Mouse (Mus musculus): Measurements from ENCODE around the gene Dynlt1f. TPM values are rescaled to one million over a fixed set of nuclear protein-coding genes. Genes with fewer than 3 reads are reported as not detected.
A peak's percentile ranks its signal among the peaks of the same experiment; 100 is the strongest.
"Not testable (repeated sequence)": the region's sequence is repeated elsewhere in the genome, so short reads cannot be mapped to it uniquely, and the experiment has no call there.

The Dynlt1f gene
- total RNA-seq (2021): 10 to 100 TPM; 56.5 to 62.7 TPM
- long read RNA-seq, experiment 1, transcript Dynlt1f-201 (5 exons, 771 nt): major isoform, 5 of 13 reads
- long read RNA-seq, experiment 1, partial matches to known transcripts: 5 of 13 reads
- long read RNA-seq, experiment 1, other reads (novel, unspliced or antisense): 3 of 13 reads
- long read RNA-seq, experiment 2, transcript Dynlt1f-201 (5 exons, 771 nt): major isoform, 7 of 8 reads
- long read RNA-seq, experiment 2, partial matches to known transcripts: 0 of 8 reads
- long read RNA-seq, experiment 2, other reads (novel, unspliced or antisense): 1 of 8 reads

DNA sequence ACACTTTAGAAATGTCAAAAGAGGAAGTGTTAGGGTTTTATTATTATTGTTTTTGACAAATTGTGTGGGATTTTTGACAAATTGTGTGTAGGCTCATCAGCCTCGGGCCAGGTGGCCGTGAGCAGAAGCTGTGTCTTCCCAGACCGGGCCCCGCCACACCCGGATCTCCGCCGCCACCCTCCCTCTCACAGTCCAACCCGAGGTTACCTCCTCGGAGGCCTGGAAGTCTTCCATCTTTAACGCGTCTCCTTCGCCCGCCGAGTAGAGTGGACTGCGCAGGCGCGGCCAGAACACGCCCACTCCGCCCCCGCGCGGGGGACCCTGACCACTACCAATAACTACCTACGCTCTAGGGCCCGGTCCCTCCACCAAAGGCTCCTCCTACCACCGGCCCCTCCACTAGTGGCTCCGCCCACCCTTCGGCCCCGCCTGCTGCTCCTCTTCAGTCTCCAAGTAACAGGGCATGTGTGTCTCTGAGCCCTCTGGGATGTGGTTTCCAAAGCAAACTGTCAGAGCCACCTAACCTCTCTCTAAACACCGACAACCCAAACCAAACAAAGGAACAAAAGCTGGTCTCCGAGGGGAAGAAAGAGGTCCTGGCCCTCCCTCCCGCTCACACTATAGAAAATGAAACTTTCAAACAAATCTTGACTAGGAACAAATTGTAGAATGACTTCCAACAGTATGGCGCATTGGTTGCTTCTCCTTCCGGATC, at the start of gene Dynlt1f:
Gene Dynlt1f (minus strand): TSS at position 334 of the 715 bp plus-strand sequence.
- intact Hi-C loops (cut with DNase I; ENCODE audit: low total_unique reads): not testable (repeated sequence)

DNA sequence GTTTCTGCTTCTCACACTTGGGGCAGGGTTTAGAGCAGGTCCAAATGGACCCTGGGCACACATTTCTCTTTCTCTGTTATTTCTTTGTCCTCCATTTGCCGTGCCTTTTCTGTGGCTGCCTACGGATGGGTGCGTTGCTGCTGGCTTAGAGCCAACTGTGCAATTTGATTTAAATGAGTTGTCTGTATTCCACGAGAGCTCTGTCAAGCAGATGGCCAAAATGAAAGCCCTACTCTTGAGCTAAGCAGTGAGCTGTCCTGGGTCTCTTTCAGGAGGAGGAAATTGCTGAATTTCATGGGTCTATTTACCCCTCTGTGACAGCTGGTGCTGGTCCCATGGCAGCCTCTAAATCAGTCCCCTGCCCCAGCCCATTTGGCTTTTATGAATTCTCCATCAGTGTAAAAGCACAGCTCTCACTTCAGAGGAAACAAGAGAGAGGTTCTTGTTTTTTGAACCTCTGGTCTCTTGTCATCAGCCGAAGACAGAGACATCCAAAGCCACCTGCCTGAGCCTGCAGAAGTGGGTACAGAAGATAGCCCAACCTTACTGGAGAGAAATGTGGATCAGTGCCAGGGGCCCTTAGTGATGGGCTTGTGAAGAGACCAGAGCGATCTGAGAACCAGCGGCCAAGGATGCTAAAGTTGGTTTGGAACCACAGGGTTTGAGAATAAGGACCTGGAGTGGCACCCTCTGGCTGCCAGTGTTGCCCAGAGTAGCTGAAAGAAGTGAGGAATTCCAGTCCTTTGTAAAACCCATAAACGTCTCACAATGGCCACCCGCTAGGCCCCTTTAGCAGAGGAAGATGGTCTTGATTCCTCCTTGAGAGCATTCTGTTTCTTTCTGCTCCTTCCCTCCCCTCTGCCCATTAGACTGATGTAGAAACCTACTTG, 47.9 kb upstream of the Dynlt1f start:
- intact Hi-C loops (cut with DNase I; ENCODE audit: low total_unique reads); DNase-seq: not testable (repeated sequence)

More for the DNA sequence above, at the start of gene Dynlt1f:
- DNase-seq: peak; percentile 53

DNA sequence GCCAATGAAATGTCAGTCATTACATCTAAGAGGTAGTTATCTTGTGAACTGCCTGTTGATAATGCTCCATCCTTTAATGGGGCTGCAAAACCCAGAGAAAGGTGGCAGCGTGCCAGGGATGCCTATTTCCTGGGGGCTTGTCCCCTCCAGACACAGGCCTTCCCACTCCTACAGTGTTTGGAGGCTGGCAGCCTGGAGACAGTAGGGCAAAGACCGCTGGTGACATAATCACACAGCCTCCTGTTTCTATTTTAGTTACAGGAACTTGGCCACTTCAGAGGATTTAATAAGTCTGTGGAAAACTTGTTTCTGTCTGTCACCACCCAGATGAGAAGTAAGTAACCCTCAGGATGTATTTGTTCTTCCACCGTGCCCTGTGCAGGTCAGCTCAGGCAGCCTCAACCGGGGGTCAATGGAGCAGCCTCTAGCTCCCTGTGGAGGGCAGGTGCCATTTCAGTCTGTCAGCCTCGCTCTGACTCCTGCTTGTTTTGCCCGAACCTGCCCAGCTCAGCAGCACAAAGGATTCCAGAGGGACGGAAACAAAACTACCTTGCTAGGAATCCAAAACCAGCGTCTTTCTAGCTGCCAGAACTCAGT, 47.0 kb upstream of the Dynlt1f start:
- intact Hi-C loops (cut with DNase I; ENCODE audit: low total_unique reads): not testable (repeated sequence)

DNA sequence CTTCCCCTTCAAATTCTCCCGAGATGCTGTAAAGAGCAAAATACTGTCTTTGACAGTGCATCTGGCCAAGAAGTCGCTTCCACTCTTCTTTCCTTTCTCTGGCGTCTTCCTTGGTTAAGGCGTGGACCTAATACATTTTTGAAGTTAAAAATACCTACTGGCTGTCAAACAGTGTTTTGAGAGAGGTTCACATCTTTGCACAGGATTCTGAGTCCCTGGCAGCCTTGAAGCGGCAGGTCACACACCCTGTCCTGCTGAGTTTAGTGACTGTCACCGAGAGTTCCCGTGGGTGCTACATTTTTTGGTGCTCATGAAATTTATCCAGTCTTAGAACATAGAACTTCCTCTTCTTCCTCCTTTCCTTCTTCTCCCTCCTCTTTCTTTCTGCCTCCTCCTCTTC, 44.4 kb upstream of the Dynlt1f start:
- intact Hi-C loops (cut with DNase I; ENCODE audit: low total_unique reads); DNase-seq: not testable (repeated sequence)

More for the DNA sequence above, 47.0 kb upstream of the Dynlt1f start:
- DNase-seq: not testable (repeated sequence)

DNA sequence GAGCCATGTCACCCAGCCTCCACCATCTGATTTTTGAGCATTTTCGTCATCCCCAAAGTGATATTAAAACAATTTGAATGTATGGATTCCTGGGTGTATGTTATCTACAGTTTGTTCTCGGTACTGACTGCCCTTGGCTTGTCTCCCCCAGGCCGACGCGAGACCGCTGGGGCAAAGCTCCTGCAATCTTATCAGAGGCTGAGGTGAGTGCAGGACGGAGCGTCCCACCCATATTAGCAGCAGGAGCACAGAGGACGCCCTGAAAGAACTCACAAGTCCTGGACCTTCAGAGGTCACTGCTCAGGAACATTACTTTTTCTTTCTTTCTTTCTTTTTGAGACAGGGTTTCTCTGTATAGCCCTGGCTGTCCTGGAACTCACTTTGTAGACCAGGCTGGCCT, 43.8 kb upstream of the Dynlt1f start:
- intact Hi-C loops (cut with DNase I; ENCODE audit: low total_unique reads): not testable (repeated sequence)

DNA sequence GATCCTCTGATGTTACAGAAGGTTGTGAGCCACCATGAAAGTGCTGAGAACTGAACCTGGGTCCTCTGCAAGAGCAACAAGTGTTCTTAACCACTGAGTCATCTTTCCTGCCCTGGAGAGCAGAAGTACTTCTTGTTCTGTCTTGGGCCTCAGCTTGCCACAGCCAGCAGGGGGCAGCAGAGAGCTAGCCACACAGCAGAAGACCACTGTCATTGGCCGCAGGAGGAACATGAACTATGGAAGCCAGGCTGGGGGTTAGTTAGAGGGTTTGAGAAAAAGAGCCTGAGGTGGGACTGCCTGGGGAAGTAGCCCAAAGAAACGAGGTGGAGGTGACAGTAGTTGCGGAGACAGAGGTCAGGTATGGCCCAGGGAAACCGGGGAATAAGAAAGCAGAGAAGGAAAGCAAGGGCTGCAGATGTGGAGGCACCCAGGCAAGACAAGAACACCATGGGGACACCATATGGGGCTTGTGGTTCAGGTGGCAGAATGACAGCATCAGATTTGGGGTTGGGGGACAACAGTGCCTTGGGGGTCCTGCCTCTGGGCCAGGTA, 41.6 kb upstream of the Dynlt1f start:
- intact Hi-C loops (cut with DNase I; ENCODE audit: low total_unique reads): not testable (repeated sequence)

More for the DNA sequence above, 43.8 kb upstream of the Dynlt1f start:
- not testable (repeated sequence) for DNase-seq

DNA sequence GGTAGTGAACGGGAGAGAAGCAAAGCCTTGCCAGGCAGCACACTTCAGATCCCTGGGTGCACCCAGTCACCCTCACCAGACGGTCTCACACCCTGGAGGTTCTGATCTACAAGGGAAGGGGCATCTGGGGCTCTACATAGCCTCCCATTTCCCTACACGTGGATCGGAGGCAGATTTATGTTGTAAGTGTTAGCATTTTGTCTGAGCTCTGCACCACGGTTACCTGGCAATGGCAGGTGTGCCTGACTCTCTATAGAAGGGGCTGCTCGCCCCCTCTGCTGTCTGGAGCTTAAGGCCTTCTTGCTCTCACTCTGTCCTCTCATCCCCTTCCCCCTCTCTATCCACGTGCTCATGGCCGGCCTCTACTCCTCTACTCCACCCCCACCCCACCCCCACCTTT, 40.8 kb upstream of the Dynlt1f start:
- DNase-seq; intact Hi-C loops (cut with DNase I; ENCODE audit: low total_unique reads): not testable (repeated sequence)

More for the DNA sequence above, 41.6 kb upstream of the Dynlt1f start:
- DNase-seq: peak; percentile 37

DNA sequence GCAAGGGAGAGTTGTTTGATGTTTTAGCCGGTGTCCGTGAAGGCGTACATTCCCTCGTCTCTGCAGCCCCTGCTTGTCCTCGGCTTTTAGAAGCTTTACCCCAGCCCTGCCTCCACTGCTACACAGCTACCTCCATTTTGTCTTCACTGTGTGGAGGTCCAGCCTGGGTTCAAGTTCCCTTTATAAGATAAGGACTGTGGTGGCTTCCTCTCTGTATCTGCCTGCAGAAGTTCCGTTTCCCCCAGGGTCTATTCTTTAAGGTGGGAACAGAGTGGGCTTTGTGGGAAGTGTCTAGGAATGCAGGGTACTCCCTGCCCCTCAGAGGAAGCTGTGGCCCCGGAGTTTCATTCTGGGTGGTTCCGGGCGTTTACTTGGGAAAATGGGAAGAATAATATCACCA, 40.0 kb upstream of the Dynlt1f start:
- intact Hi-C loops (cut with DNase I; ENCODE audit: low total_unique reads); DNase-seq: not testable (repeated sequence)

DNA sequence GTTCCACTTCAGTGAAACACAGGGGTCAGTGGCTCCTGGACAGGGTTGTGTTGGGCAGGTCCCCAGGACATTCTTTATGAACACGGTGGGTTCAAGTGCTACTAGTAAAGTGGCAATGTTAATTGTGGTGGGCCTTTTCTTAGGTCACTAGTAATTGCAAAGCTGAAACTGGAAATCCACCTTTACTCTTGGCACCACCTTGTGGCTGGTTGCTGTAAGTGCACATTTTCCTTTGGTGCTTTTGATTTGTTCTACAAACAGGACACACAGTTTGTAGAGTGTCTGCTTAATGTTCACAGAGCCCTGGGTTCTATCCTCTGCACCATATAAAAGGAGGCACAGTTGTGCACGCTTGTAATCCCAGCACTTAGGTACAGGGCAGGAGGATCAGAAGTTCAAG, 35.9 kb upstream of the Dynlt1f start:
- intact Hi-C loops (cut with DNase I; ENCODE audit: low total_unique reads): not testable (repeated sequence)
- DNase-seq: peak; percentile 78

DNA sequence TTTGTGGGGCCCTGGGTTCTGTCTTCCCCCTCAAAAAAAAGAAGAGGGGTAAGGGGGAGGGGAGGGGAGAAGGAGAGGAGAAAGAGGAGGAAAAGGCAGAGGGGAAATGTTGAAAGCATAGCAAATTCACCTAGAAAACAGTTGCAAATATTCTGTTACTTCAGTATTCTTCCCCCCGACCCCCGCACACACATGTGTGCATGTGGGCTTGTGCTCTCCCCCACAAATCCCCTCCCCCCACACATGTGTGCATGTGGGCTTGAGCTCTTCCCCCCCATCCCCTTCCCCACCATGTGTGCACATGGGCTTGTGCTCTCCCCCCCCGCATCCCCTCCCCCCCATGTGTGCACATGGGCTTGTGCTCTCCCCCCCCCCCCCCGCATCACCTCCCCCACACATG, 33.6 kb upstream of the Dynlt1f start:
- DNase-seq; intact Hi-C loops (cut with DNase I; ENCODE audit: low total_unique reads): not testable (repeated sequence)

DNA sequence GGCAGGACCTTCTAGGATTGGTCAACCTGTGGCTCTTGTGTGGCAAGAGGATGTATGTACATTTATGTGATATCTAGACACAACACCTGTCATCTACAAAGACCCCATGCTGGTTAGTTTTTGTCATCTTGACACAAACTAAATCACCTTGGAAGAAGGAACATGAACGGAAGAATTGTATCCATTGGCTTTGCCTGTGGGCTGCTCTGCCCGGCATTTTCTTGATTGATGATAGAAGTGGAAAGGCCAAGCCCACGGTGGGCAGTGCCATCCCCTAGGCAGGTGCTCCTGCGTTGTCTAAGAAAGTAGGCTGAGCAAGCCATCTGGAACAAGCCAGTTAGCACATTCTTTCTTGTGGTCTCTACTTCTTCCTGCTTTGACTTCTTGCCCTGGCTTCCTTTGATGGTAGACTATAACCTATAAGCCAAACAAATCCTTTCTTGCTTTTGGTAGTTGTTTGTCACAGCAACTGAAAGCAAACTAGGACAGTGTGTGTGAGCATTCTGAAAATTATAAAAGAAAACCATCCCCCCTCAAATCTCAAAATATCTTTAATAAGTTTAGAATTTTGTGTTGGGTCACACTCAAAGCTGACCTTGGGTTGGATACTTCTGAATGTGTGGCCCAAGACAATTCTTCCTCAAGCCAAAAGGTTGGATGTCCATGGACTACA, 30.7 kb upstream of the Dynlt1f start:
- intact Hi-C loops (cut with DNase I; ENCODE audit: low total_unique reads); DNase-seq: not testable (repeated sequence)

DNA sequence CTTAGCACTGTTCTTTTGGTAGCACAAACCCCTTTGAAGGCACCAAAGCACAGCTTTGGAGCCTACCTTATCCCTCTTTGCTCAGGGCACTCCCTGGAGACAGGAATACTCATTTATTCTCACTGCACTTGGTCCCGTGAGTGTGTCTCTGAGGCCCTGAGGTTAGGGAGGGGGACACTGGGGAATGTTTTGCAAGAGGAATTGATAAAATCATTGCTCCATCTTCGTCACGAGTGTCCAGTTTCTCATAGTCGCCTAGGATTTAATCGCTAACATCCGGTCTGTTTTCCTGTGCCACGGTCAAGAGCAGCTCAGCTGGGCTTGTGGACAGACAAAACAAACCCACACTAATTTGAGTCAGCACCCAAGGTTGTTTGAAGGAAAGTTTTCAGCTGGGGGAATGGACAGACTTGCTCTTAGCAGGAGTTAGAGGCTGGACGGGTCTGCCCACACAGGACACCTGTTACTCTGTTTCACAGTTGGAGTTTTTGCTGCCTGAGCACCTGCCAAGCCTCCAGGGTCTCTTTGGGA, 29.7 kb upstream of the Dynlt1f start:
- intact Hi-C loops (cut with DNase I; ENCODE audit: low total_unique reads); DNase-seq: not testable (repeated sequence)

DNA sequence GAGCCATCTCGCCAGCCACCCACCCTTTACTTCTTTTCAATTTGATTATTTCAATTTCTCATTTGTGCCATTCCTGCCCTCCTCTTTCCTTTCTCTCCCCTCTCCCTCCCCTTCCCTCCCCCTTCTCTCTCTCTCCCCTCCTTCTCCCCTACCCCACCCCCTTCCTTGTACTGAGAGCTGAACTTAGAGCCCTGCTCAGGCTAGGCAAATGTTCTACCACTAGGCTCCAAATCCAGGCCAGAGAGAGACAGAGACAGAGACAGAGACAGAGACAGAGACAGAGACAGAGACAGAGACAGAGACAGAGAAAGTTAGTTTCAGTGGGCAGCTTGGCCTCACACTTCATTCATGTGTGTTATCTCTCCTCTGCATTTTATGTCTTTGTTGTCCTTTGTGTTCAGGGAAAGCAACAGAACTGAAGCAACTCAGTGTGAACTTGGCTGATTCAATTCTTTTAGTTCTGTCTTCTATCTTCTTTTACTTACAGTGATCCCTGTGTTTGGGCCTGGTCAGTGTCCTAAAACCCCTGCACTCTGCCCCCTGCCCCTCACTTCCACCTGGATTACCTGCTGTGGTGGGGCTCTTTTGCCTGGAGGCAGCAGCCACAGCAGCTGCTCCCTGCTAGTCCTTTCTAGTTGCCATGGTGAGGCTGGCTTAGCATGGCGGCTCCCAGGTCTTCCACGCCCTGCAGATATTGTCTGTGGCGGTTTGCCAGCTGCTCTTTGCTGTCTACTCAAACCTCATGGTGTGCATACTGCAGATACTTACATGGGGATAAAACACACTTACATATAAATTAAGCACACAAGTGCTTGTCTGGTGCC, 29.0 kb upstream of the Dynlt1f start:
- DNase-seq; intact Hi-C loops (cut with DNase I; ENCODE audit: low total_unique reads): not testable (repeated sequence)

DNA sequence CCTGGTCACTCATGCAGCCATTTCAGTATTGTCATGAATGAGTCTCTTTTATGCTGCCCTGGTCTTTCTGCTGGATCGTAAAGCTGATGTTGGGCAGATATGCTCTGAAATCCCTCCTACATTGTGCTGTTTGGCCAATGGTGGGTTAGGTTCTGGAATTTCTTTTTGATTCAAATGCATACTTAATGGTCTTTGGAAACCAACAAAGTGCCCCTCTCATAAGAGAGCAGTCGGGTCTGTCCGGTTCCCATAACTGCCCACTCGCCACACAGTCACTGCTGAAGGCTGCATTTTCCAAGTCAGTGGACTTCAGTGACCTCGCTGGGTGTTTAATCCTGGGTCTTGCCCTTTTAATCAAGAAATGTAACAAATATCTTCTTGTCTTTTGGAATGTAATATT, 28.0 kb upstream of the Dynlt1f start:
- DNase-seq: not testable (repeated sequence)

DNA sequence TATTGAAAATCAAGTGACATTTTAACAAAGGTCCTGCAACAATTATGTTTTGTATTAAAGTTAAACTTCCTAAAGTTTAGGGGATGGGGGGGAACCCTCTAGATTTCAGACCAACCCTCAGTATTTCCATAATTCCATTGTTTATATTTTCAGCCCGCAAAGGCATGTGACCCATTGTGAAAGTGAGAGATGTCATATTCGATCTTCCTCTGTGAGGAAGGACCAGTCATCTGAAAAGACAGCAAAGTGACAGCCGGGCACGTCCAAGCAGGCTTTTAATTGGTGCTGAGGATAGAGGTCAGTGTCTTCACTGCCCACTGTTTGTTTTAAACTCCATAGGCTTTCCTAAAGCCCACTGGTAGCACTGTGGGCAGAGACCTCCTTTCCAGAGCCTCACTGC, 26.0 kb upstream of the Dynlt1f start:
- DNase-seq; intact Hi-C loops (cut with DNase I; ENCODE audit: low total_unique reads): not testable (repeated sequence)

More for the DNA sequence above, 28.0 kb upstream of the Dynlt1f start:
- intact Hi-C loops (cut with DNase I; ENCODE audit: low total_unique reads): not testable (repeated sequence)

DNA sequence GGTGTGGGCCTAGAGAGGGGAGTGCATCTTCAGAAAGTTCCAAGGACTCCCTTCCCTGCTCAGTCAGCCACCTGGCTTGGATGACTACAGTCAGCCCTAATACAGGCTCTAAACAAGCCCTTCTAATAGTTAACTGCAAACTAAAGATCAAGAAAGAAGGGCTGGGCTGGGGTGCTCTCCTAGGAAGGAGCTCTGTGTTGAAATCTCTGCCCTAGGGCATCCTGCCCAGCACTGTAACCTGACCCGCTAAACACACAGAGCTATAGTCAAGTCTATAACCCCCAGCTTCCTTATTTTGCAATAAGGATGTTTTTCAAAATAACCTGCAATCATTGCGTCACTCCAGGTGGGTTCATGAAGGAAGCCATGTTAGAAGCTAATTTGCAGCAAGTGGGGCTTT, 22.4 kb upstream of the Dynlt1f start:
- DNase-seq; intact Hi-C loops (cut with DNase I; ENCODE audit: low total_unique reads): not testable (repeated sequence)

DNA sequence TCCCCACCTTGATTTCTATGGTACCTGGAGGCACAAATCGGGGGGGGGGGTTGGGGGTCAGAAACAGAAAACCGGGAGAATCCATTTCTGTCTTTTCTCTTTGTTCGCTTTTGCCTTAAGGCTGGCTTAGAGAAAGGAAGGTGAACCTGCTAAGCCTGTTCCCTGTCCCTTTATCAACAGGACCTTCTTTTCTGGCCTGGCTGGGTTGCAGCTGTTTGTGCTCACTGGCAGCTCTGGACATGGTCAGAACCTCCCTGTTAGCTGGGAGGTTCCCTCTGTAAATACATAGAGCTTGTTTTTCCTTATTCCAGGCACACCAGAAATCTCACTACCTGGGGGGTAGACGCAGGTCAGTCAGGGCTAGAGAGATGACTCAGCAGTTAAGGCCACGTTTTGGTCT, 18.6 kb upstream of the Dynlt1f start:
- DNase-seq; intact Hi-C loops (cut with DNase I; ENCODE audit: low total_unique reads): not testable (repeated sequence)

Data from gastrocnemius, postnatal 14 days (tissue).